Mouse (Mus musculus): ENCODE data around the gene Mrpl16. TPM values are rescaled to one million over a fixed set of nuclear protein-coding genes. Genes with fewer than 3 reads are reported as not detected.

The Mrpl16 gene
- 53.7 and 60.8 TPM in 2 replicates for polyA plus RNA-seq (2014; fragmentation: Nextera tagmentation; extraction: Ambion mirVana)

DNA sequence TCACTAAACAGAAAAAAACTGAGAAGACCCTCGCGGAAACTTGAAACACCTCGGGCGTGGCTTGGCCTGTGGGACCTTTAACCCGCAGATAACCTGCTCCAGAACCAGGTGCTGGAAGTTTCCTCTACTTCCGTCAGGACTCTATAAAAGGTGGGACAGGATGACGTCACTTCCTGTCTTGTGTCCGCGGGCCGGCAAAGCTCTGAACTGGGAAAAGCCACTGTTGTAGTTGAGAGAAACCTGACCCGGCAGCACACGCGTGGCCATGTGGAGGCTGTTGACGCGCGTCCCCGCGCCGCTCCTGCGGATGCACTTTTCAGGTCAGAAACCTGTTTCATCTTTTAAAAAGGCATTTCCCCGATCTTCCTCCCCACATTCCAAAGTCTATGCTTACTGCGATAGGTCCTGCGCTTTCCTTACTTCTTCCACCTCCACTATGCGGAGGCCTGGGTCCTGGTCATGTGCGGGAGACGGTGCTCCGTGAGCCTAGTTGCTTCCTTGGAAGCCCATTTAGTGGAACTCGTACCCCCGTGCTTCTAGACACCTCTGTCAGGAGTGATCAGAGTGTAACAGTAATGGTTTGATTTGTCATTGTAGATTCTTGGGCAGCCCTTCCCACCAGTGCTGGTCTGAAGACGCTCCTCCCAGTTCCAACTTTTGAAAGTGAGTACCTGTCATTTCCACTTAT lies at the start of gene Mrpl16:
Mrpl16 (plus strand) TSS at position 187 of the 688 bp plus-strand sequence.
- WGBS = under 1% methylated on average over 30 of the region's 30 CpGs
- peak within 1 kb of the TSS; percentile 46 for H3K4me2 ChIP-seq (ENCODE audit: low read depth, low read length)
- DNase-seq (ENCODE audit: low spot score) = peak; percentile 96
- no peaks in the 10 kb centered on the region for H3K36me3 ChIP-seq (replicated peaks; ENCODE audit: control insufficient read depth, insufficient read depth, low read depth, low read length)
- peak within 1 kb of the TSS; percentile 76 for H3K9ac ChIP-seq (replicated peaks; ENCODE audit: low read length)
- ATAC-seq (replicated peaks; ENCODE audit: insufficient number of reproducible peaks, low FRiP score, low TSS enrichment, low read depth) = peak; percentile 90
- H3K27ac ChIP-seq (replicated peaks; ENCODE audit: low read depth, low read length) = no peak within 1 kb of the TSS
- no peaks in the 10 kb centered on the region for H3K4me1 ChIP-seq (ENCODE audit: control insufficient read depth, insufficient read depth, low read length)
- no peaks in the 10 kb centered on the region for H3K9me3 ChIP-seq (replicated peaks; ENCODE audit: control insufficient read depth, low read length)
- no peaks in the 10 kb centered on the region for H3K27me3 ChIP-seq (ENCODE audit: control insufficient read depth, insufficient read depth, low read length)
- peak within 1 kb of the TSS; percentile 62 for H3K4me3 ChIP-seq (ENCODE audit: low read depth, low read length)

DNA sequence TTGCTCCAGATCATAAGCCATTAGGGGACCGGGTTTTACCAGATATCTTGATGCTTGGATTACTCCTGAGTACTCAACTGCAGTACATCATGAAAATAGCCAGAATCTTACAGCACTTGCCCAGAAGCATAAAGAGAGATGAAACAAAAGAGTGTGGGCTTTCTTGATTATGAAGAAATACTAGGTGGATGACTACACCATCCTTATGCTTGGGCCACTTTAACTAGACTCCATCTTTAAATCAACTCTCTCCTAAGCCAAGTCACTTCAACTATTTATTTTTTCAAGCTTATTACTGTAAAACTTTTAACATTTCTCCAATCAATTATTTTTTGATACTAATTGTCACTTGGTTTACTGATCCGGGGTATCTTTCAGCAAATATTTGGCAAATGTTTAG lies 46.3 kb upstream of the Mrpl16 start:
- no peak for DNase-seq (ENCODE audit: low spot score)
- Histone ChIP-seq H3K27ac (replicated peaks; ENCODE audit: low read depth, low read length) (no peak overlapping the region), H3K36me3 (replicated peaks; ENCODE audit: control insufficient read depth, insufficient read depth, low read depth, low read length) (no peaks in the 10 kb centered on the region), H3K9me3 (replicated peaks; ENCODE audit: control insufficient read depth, low read length) (no peaks in the 10 kb centered on the region), H3K9ac (replicated peaks; ENCODE audit: low read length) (no peak overlapping the region), H3K4me3 (ENCODE audit: low read depth, low read length) (no peak overlapping the region), H3K4me1 (ENCODE audit: control insufficient read depth, insufficient read depth, low read length) (no peaks in the 10 kb centered on the region), H3K4me2 (ENCODE audit: low read depth, low read length) (no peak overlapping the region), H3K27me3 (ENCODE audit: control insufficient read depth, insufficient read depth, low read length) (no peaks in the 10 kb centered on the region)
- WGBS = 89% methylated on average over 2 of the region's 2 CpGs
- ATAC-seq (replicated peaks; ENCODE audit: insufficient number of reproducible peaks, low FRiP score, low TSS enrichment, low read depth) = no peak

DNA sequence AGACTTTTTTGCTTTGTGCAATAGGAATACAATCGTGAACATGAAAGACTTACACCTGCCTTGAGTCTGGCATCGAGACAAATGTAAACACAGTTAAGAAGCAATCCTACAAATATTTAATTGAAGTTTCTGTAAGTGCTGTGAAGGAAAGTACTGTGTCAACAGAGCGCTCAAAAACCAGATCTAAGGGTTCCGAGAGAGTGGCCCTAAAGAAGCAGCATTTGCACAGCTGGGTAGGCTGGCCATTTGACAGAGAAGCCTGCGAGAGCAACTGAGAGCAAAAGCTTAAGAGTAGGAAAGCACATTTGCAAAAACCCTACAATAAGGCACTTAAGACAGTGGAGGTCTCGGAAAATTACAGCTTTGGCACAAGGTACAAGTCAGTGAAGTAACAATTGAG lies 45.9 kb upstream of the Mrpl16 start:
- 84% methylated on average over 6 of the region's 6 CpGs for WGBS
- H3K27me3 ChIP-seq (ENCODE audit: control insufficient read depth, insufficient read depth, low read length) = no peaks in the 10 kb centered on the region
- no peak for ATAC-seq (replicated peaks; ENCODE audit: insufficient number of reproducible peaks, low FRiP score, low TSS enrichment, low read depth)

DNA sequence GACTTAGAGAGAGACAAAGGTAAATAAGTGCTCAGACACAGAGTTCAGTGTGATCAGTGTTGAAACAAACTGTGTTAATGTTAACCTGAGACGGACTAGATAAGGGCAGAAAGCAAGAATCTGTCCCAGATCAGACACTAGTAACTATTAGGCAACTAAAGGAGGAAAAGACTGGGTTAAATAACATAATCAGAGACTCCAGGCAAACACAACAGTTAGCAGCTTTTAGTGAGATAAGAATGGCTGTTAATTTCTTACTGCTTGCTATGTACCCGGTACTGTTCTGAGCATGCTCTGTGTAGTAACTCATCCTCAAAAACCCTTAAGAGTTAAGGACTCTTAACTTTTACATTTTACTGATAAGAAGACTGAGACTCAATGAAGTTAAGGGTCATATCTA lies 44.3 kb upstream of the Mrpl16 start:
- Histone ChIP-seq H3K27me3 (ENCODE audit: control insufficient read depth, insufficient read depth, low read length) (no peaks in the 10 kb centered on the region), H3K4me3 (ENCODE audit: low read depth, low read length) (no peak overlapping the region), H3K9ac (replicated peaks; ENCODE audit: low read length) (no peak overlapping the region), H3K36me3 (replicated peaks; ENCODE audit: control insufficient read depth, insufficient read depth, low read depth, low read length) (no peaks in the 10 kb centered on the region), H3K4me2 (ENCODE audit: low read depth, low read length) (no peak overlapping the region), H3K27ac (replicated peaks; ENCODE audit: low read depth, low read length) (no peak overlapping the region), H3K4me1 (ENCODE audit: control insufficient read depth, insufficient read depth, low read length) (no peaks in the 10 kb centered on the region), H3K9me3 (replicated peaks; ENCODE audit: control insufficient read depth, low read length) (no peaks in the 10 kb centered on the region)
- no peak for ATAC-seq (replicated peaks; ENCODE audit: insufficient number of reproducible peaks, low FRiP score, low TSS enrichment, low read depth)
- WGBS = 79% methylated on average over 2 of the region's 2 CpGs
- DNase-seq (ENCODE audit: low spot score) = no peak

More for the DNA sequence above, 45.9 kb upstream of the Mrpl16 start:
- no peaks in the 10 kb centered on the region for H3K9me3 ChIP-seq (replicated peaks; ENCODE audit: control insufficient read depth, low read length)
- no peaks in the 10 kb centered on the region for H3K36me3 ChIP-seq (replicated peaks; ENCODE audit: control insufficient read depth, insufficient read depth, low read depth, low read length)
- H3K4me1 ChIP-seq (ENCODE audit: control insufficient read depth, insufficient read depth, low read length) = no peaks in the 10 kb centered on the region
- H3K9ac ChIP-seq (replicated peaks; ENCODE audit: low read length) = no peak overlapping the region
- DNase-seq (ENCODE audit: low spot score) = no peak
- no peak overlapping the region for H3K4me3 ChIP-seq (ENCODE audit: low read depth, low read length)
- H3K4me2 ChIP-seq (ENCODE audit: low read depth, low read length) = no peak overlapping the region
- H3K27ac ChIP-seq (replicated peaks; ENCODE audit: low read depth, low read length) = no peak overlapping the region

DNA sequence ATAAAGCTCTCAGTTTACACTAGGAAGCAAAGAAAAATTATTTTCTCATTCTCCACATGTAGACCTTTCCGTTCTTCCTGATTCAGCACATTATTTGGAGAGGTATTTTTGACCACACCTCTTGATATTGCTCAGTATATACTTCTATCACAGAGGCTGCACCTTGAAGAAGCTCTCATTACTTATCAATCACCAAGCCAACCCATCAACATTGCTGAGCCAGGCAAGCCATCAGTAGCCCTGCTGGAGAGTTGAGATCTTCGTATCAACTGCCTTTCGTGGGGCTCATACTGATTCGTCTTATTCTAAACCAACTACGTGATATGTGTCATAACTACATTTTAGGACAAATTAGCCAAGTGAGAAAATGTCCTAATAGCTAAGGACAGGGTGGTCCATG lies 42.9 kb upstream of the Mrpl16 start:
- no peak for DNase-seq (ENCODE audit: low spot score)
- Histone ChIP-seq H3K27me3 (ENCODE audit: control insufficient read depth, insufficient read depth, low read length) (no peaks in the 10 kb centered on the region), H3K27ac (replicated peaks; ENCODE audit: low read depth, low read length) (no peak overlapping the region), H3K9me3 (replicated peaks; ENCODE audit: control insufficient read depth, low read length) (no peaks in the 10 kb centered on the region), H3K4me1 (ENCODE audit: control insufficient read depth, insufficient read depth, low read length) (no peaks in the 10 kb centered on the region), H3K36me3 (replicated peaks; ENCODE audit: control insufficient read depth, insufficient read depth, low read depth, low read length) (no peaks in the 10 kb centered on the region), H3K4me2 (ENCODE audit: low read depth, low read length) (no peak overlapping the region), H3K4me3 (ENCODE audit: low read depth, low read length) (no peak overlapping the region), H3K9ac (replicated peaks; ENCODE audit: low read length) (no peak overlapping the region)
- WGBS = 86% methylated on average over 5 of the region's 5 CpGs
- no peak for ATAC-seq (replicated peaks; ENCODE audit: insufficient number of reproducible peaks, low FRiP score, low TSS enrichment, low read depth)

DNA sequence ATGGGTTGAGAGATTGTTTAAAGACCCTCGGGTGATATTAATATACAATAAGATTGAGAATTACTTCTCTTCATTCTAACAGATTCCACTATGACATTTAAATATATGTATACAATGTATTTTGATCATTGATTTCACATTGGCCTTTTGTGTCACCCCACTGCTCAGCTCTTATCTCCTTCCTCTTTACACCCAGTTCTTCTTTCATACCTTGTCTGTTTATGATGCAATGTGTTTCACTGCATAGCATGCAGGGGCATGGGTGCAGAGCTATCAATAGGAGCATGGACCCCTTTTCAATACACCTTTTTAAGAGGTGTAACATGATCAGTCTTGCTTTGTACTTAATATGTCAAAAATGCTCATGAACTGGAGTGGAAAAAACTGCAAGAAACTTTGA lies 39.9 kb upstream of the Mrpl16 start:
- H3K27ac ChIP-seq (replicated peaks; ENCODE audit: low read depth, low read length) = no peak overlapping the region

DNA sequence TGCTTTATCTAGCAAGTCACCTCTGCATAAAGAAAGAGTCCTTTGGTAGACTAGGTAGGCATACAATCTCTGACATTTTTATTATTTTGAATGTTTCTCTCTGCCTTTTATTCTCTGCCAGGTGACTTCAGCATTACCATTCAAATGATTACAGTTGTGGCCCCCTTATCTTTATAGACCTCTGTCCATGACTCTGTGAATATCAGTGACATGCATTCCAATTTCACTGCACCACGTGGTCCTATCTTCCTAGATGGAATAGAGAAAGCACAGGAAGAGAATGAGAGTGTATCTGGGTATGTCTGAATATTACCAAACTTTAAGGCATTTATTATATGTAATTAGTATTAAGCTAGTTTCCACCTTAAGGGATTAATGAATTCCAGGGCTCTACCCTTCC lies 33.7 kb upstream of the Mrpl16 start:
- ATAC-seq (replicated peaks; ENCODE audit: insufficient number of reproducible peaks, low FRiP score, low TSS enrichment, low read depth) (no peak), DNase-seq (ENCODE audit: low spot score) (no peak)
- Histone ChIP-seq H3K4me1 (ENCODE audit: control insufficient read depth, insufficient read depth, low read length) (no peaks in the 10 kb centered on the region), H3K27me3 (ENCODE audit: control insufficient read depth, insufficient read depth, low read length) (no peaks in the 10 kb centered on the region), H3K9ac (replicated peaks; ENCODE audit: low read length) (no peak overlapping the region), H3K9me3 (replicated peaks; ENCODE audit: control insufficient read depth, low read length) (no peaks in the 10 kb centered on the region), H3K27ac (replicated peaks; ENCODE audit: low read depth, low read length) (no peak overlapping the region), H3K36me3 (replicated peaks; ENCODE audit: control insufficient read depth, insufficient read depth, low read depth, low read length) (no peaks in the 10 kb centered on the region), H3K4me2 (ENCODE audit: low read depth, low read length) (no peak overlapping the region), H3K4me3 (ENCODE audit: low read depth, low read length) (no peak overlapping the region)
- 57% methylated on average over 1 of the region's 1 CpGs for WGBS

More for the DNA sequence above, 39.9 kb upstream of the Mrpl16 start:
- WGBS = 77% methylated on average over 1 of the region's 1 CpGs
- H3K4me1 ChIP-seq (ENCODE audit: control insufficient read depth, insufficient read depth, low read length) = no peaks in the 10 kb centered on the region
- no peak overlapping the region for H3K4me3 ChIP-seq (ENCODE audit: low read depth, low read length)
- no peaks in the 10 kb centered on the region for H3K27me3 ChIP-seq (ENCODE audit: control insufficient read depth, insufficient read depth, low read length)
- H3K4me2 ChIP-seq (ENCODE audit: low read depth, low read length) = no peak overlapping the region
- no peaks in the 10 kb centered on the region for H3K9me3 ChIP-seq (replicated peaks; ENCODE audit: control insufficient read depth, low read length)
- DNase-seq (ENCODE audit: low spot score) (no peak), ATAC-seq (replicated peaks; ENCODE audit: insufficient number of reproducible peaks, low FRiP score, low TSS enrichment, low read depth) (no peak)
- H3K9ac ChIP-seq (replicated peaks; ENCODE audit: low read length) = no peak overlapping the region
- no peaks in the 10 kb centered on the region for H3K36me3 ChIP-seq (replicated peaks; ENCODE audit: control insufficient read depth, insufficient read depth, low read depth, low read length)

DNA sequence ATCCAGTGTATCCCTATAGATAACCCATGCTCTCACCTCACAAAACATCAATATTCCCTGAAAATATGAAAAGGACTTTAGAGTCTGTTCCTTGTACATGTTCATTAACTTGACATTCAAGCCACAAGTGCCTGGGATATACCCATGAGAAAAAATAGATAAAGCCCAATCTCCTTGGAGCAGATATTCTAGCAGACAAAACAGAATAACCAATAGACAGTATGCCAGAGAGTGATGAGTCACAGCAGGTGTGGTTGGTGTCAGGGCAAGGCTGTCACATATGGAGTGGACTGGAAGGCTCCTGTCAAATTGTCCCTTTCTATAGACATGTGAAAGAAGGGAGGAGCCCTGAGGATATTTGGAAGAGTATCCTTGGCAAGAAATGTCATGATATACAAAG lies 24.5 kb upstream of the Mrpl16 start:
- no peaks in the 10 kb centered on the region for H3K9me3 ChIP-seq (replicated peaks; ENCODE audit: control insufficient read depth, low read length)
- H3K27me3 ChIP-seq (ENCODE audit: control insufficient read depth, insufficient read depth, low read length) = no peaks in the 10 kb centered on the region
- H3K36me3 ChIP-seq (replicated peaks; ENCODE audit: control insufficient read depth, insufficient read depth, low read depth, low read length) = no peaks in the 10 kb centered on the region
- no peaks in the 10 kb centered on the region for H3K4me1 ChIP-seq (ENCODE audit: control insufficient read depth, insufficient read depth, low read length)
- H3K27ac ChIP-seq (replicated peaks; ENCODE audit: low read depth, low read length) = no peak overlapping the region
- ATAC-seq (replicated peaks; ENCODE audit: insufficient number of reproducible peaks, low FRiP score, low TSS enrichment, low read depth) (no peak), DNase-seq (ENCODE audit: low spot score) (no peak)
- H3K4me3 ChIP-seq (ENCODE audit: low read depth, low read length) = no peak overlapping the region
- H3K4me2 ChIP-seq (ENCODE audit: low read depth, low read length) = no peak overlapping the region
- no peak overlapping the region for H3K9ac ChIP-seq (replicated peaks; ENCODE audit: low read length)

All from embryonic facial prominence, embryonic 11.5 days (tissue).